Mouse (Mus musculus): ENCODE data around the gene Pced1a. TPM values are rescaled to one million over a fixed set of nuclear protein-coding genes. Genes with fewer than 3 reads are reported as not detected.
"Not testable (repeated sequence)": the region's sequence is repeated elsewhere in the genome, so short reads cannot be mapped to it uniquely, and the experiment has no call there.

Pced1a gene
- polyA plus RNA-seq, 2 experiments: 13.2 to 57.5 TPM

DNA sequence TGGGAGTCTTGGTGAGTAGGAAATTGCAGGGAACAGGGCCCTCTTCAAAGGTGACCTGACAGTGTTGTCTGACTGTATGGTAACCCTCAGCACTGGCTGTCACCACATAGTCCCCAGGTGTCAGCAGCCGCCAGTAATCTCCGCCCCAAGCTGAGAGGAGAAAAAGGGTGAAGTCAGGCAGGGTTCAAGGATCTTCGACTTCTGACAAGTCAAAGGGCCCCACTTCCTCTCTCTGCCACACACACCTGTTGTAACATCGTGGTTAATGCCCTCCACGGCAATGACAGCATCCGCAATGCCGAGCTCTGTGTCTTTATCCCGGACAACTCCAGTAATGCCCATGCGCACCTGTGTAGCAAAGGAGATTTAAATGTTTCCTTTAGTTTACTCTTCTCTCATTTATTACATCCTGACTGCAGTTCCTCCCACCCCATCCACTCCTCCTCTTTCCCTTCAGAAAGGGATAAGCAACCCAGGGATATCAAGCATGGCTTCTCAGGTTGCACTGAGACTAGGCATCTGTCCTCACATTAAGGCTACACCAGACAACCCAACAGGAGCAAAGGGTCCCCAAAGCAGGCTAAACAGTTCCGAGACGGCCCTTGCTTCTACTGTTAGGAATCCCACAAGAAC, 33.4 kb downstream of the Pced1a start:
- DNase-seq (ENCODE audit: low spot score): no peak
- Histone ChIP-seq H3K4me3 (replicated peaks; ENCODE audit: low read length) (no peak overlapping the region), H3K4me2 (replicated peaks; ENCODE audit: low read depth, low read length, severe bottlenecking) (no peak overlapping the region), H3K9ac (ENCODE audit: low read depth, low read length, severe bottlenecking) (no peak overlapping the region), H3K27me3 (ENCODE audit: control insufficient read depth, insufficient read depth, low read length) (no peaks in the 10 kb centered on the region), H3K9me3 (ENCODE audit: control insufficient read depth, low read length) (no peaks in the 10 kb centered on the region), H3K4me1 (ENCODE audit: control insufficient read depth, insufficient read depth, low read length) (peaks cover 2% of the 10 kb centered on the region; the same call in 1 of the 2 replicates), H3K27ac (replicated peaks; ENCODE audit: low read depth, low read length) (no peak overlapping the region), H3K36me3 (ENCODE audit: control insufficient read depth, insufficient read depth, low read length) (peaks cover 54% of the 10 kb centered on the region)
- ATAC-seq (ENCODE audit: low FRiP score, low read depth): no peak
- TF ChIP-seq POLR2A (IDR thresholded peaks at IDR 0.05; ENCODE audit: borderline replicate concordance, extremely low read depth, insufficient read depth, insufficient read length): no peak
- 83% methylated on average over 11 of the region's 11 CpGs for WGBS

DNA sequence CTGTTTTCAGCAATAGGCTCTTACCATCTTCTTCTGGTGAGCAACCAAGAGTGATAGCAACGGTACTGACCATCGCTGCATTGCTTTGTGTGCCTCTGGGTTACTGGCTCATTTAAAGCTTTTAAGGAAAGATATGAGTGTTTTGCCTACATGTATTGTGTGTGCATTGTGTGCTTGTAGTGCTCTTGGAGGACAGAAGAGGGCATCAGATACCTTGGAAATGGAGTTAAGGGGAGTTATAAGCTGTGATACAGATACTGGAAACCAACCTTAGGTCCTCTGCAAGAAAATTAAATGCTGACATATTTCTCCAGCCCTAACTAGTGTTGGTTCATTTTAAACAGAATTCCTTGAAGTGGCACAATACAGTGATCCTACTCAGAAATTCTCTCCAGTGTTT, 35.7 kb downstream of the Pced1a start:
- ATAC-seq (ENCODE audit: low FRiP score, low read depth): no peak
- Histone ChIP-seq H3K27me3 (ENCODE audit: control insufficient read depth, insufficient read depth, low read length) (no peaks in the 10 kb centered on the region), H3K36me3 (ENCODE audit: control insufficient read depth, insufficient read depth, low read length) (peaks cover 35% of the 10 kb centered on the region), H3K27ac (replicated peaks; ENCODE audit: low read depth, low read length) (no peak overlapping the region), H3K9me3 (ENCODE audit: control insufficient read depth, low read length) (no peaks in the 10 kb centered on the region), H3K4me2 (replicated peaks; ENCODE audit: low read depth, low read length, severe bottlenecking) (no peak overlapping the region), H3K9ac (ENCODE audit: low read depth, low read length, severe bottlenecking) (no peak overlapping the region), H3K4me1 (ENCODE audit: control insufficient read depth, insufficient read depth, low read length) (no peaks in the 10 kb centered on the region), H3K4me3 (replicated peaks; ENCODE audit: low read length) (no peak overlapping the region)
- WGBS: 77% methylated on average over 2 of the region's 2 CpGs
- TF ChIP-seq POLR2A (IDR thresholded peaks at IDR 0.05; ENCODE audit: borderline replicate concordance, extremely low read depth, insufficient read depth, insufficient read length): no peak
- no peak for DNase-seq (ENCODE audit: low spot score)

DNA sequence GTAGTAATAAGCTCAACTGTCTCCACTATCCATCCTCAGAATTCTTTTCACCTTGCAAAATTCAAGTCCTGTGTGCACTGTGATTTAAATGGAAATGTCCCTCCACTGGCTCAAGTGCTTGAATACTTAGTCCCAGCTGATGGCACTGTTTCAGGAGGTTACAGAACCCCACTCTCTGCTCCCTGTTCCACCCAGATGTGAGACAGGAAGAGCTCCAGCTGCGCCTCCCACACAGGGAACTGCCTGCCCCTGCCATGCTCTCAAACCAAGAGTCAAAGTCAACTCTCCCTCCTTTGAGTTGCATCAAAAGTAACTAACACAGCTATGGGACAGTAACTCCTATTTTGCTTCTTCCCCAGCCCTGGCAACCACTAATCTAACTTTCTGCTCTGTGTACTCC, 38.3 kb downstream of the Pced1a start:
- no peak overlapping the region for H3K9ac ChIP-seq (ENCODE audit: low read depth, low read length, severe bottlenecking)
- 65% methylated on average over 1 of the region's 1 CpGs for WGBS
- H3K9me3 ChIP-seq (ENCODE audit: control insufficient read depth, low read length): no peaks in the 10 kb centered on the region
- TF ChIP-seq POLR2A (IDR thresholded peaks at IDR 0.05; ENCODE audit: borderline replicate concordance, extremely low read depth, insufficient read depth, insufficient read length): no peak
- peaks cover 10% of the 10 kb centered on the region for H3K36me3 ChIP-seq (ENCODE audit: control insufficient read depth, insufficient read depth, low read length)
- H3K4me1 ChIP-seq (ENCODE audit: control insufficient read depth, insufficient read depth, low read length): no peaks in the 10 kb centered on the region
- H3K27ac ChIP-seq (replicated peaks; ENCODE audit: low read depth, low read length): no peak overlapping the region
- ATAC-seq (ENCODE audit: low FRiP score, low read depth) (no peak), DNase-seq (ENCODE audit: low spot score) (no peak)
- no peak overlapping the region for H3K4me3 ChIP-seq (replicated peaks; ENCODE audit: low read length)
- H3K4me2 ChIP-seq (replicated peaks; ENCODE audit: low read depth, low read length, severe bottlenecking): no peak overlapping the region
- no peaks in the 10 kb centered on the region for H3K27me3 ChIP-seq (ENCODE audit: control insufficient read depth, insufficient read depth, low read length)

DNA sequence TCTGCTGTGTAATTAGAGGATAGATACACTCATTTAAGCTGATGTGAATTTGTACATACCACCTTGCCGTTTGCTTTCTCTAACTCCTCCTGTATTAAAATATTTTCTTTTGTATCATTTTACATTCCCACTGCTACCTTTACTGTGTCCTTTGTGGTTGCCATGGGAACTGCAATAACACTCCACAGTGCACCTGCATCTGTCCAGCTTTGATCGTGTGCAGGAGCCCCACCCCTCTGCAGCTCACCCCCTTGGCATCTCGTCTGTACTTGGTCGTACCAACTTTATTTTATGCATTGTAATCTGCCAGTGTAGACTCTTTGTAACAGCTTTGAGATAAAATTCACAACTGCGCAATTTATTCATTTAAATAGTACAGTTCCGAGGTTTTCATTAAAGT, 40.6 kb downstream of the Pced1a start:
- Histone ChIP-seq H3K9ac (ENCODE audit: low read depth, low read length, severe bottlenecking) (no peak overlapping the region), H3K9me3 (ENCODE audit: control insufficient read depth, low read length) (no peaks in the 10 kb centered on the region), H3K36me3 (ENCODE audit: control insufficient read depth, insufficient read depth, low read length) (no peaks in the 10 kb centered on the region), H3K4me3 (replicated peaks; ENCODE audit: low read length) (no peak overlapping the region), H3K27me3 (ENCODE audit: control insufficient read depth, insufficient read depth, low read length) (no peaks in the 10 kb centered on the region), H3K4me2 (replicated peaks; ENCODE audit: low read depth, low read length, severe bottlenecking) (no peak overlapping the region), H3K27ac (replicated peaks; ENCODE audit: low read depth, low read length) (no peak overlapping the region), H3K4me1 (ENCODE audit: control insufficient read depth, insufficient read depth, low read length) (no peaks in the 10 kb centered on the region)
- no peak for DNase-seq (ENCODE audit: low spot score)
- TF ChIP-seq POLR2A (IDR thresholded peaks at IDR 0.05; ENCODE audit: borderline replicate concordance, extremely low read depth, insufficient read depth, insufficient read length): no peak
- no peak for ATAC-seq (ENCODE audit: low FRiP score, low read depth)
- WGBS: 57% methylated on average over 6 of the region's 6 CpGs

DNA sequence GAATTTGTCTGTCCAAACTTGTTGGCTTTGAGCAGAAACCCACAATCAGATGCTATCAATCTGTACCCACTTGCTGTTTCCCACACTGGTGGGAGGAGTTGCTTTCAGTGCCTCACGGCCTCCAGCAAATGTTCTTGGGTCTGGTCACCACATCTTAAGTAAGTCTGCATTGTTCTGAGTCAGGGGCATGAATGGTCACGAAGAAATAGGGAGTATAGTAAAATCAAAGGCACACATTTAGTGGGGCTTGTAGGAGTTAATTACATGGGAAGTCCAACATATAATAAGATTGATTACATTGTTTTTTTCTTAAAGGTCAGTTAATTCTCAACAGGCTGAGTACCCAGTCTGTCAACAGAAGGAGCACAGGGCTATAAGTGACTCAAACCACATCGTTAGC, 41.3 kb downstream of the Pced1a start:
- Histone ChIP-seq H3K9me3 (ENCODE audit: control insufficient read depth, low read length) (no peaks in the 10 kb centered on the region), H3K27ac (replicated peaks; ENCODE audit: low read depth, low read length) (no peak overlapping the region), H3K4me3 (replicated peaks; ENCODE audit: low read length) (no peak overlapping the region), H3K9ac (ENCODE audit: low read depth, low read length, severe bottlenecking) (no peak overlapping the region), H3K4me1 (ENCODE audit: control insufficient read depth, insufficient read depth, low read length) (no peaks in the 10 kb centered on the region), H3K27me3 (ENCODE audit: control insufficient read depth, insufficient read depth, low read length) (no peaks in the 10 kb centered on the region), H3K4me2 (replicated peaks; ENCODE audit: low read depth, low read length, severe bottlenecking) (no peak overlapping the region), H3K36me3 (ENCODE audit: control insufficient read depth, insufficient read depth, low read length) (no peaks in the 10 kb centered on the region)
- DNase-seq (ENCODE audit: low spot score) (no peak), ATAC-seq (ENCODE audit: low FRiP score, low read depth) (no peak)
- WGBS: 46% methylated on average over 3 of the region's 3 CpGs
- no peak for TF ChIP-seq POLR2A (IDR thresholded peaks at IDR 0.05; ENCODE audit: borderline replicate concordance, extremely low read depth, insufficient read depth, insufficient read length)

DNA sequence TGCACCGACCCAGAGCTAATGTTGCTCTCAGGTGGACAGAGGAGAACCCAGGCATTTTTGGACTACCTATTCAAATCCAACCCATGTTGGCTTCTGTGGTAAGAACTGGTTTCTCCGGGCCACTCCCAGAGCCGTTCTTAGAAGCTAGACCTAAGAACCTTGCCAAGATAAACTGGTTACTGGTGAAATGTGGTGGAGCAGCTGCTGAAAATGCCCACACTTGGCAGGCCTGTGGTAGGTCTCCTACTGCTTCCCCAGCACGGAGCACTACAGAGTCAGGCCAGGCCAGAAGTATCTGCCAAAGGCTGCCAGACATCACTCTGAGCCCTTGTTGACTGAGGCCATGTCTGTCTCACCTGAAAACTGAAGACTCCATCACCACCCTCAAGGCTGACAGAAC, 49.5 kb downstream of the Pced1a start:
- H3K4me1 ChIP-seq (ENCODE audit: control insufficient read depth, insufficient read depth, low read length): no peaks in the 10 kb centered on the region
- H3K4me2 ChIP-seq (replicated peaks; ENCODE audit: low read depth, low read length, severe bottlenecking): no peak overlapping the region
- WGBS: 46% methylated on average over 4 of the region's 4 CpGs
- DNase-seq (ENCODE audit: low spot score): no peak
- H3K4me3 ChIP-seq (replicated peaks; ENCODE audit: low read length): no peak overlapping the region
- ATAC-seq (ENCODE audit: low FRiP score, low read depth): no peak
- H3K27ac ChIP-seq (replicated peaks; ENCODE audit: low read depth, low read length): no peak overlapping the region
- no peak for TF ChIP-seq POLR2A (IDR thresholded peaks at IDR 0.05; ENCODE audit: borderline replicate concordance, extremely low read depth, insufficient read depth, insufficient read length)
- no peaks in the 10 kb centered on the region for H3K36me3 ChIP-seq (ENCODE audit: control insufficient read depth, insufficient read depth, low read length)
- no peaks in the 10 kb centered on the region for H3K9me3 ChIP-seq (ENCODE audit: control insufficient read depth, low read length)
- no peak overlapping the region for H3K9ac ChIP-seq (ENCODE audit: low read depth, low read length, severe bottlenecking)
- H3K27me3 ChIP-seq (ENCODE audit: control insufficient read depth, insufficient read depth, low read length): no peaks in the 10 kb centered on the region

DNA sequence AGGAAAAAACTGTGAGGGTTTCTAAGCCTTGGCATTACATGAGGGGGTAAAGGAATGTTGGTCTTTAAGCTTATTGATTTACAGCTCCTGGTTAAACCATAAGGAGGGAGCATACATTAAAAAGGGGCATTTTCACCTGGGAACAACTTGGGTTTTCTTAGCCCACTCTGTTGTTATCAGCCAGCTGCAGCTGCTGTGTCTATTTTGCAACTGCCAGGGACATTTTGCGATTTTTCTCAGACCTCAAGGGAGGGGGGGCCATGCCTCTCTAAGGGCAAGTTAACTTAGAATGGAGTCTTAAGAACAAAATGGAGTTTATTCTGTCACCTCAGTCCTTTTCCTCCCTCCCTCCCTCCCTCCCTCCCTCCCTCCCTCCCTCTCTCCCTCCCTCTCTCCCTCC, 51.5 kb downstream of the Pced1a start:
- ATAC-seq (ENCODE audit: low FRiP score, low read depth): not testable (repeated sequence)

More for the DNA sequence above, 51.5 kb downstream of the Pced1a start:
- H3K27ac ChIP-seq (replicated peaks; ENCODE audit: low read depth, low read length); H3K9me3 ChIP-seq (ENCODE audit: control insufficient read depth, low read length); H3K4me3 ChIP-seq (replicated peaks; ENCODE audit: low read length); H3K4me1 ChIP-seq (ENCODE audit: control insufficient read depth, insufficient read depth, low read length); H3K27me3 ChIP-seq (ENCODE audit: control insufficient read depth, insufficient read depth, low read length); H3K4me2 ChIP-seq (replicated peaks; ENCODE audit: low read depth, low read length, severe bottlenecking); H3K9ac ChIP-seq (ENCODE audit: low read depth, low read length, severe bottlenecking); H3K36me3 ChIP-seq (ENCODE audit: control insufficient read depth, insufficient read depth, low read length); DNase-seq (ENCODE audit: low spot score): not testable (repeated sequence)
- WGBS: 36% methylated on average over 1 of the region's 1 CpGs

Data from limb, embryonic 14.5 days (tissue).